Mouse (Mus musculus) heart, embryonic 13.5 days (tissue): ENCODE results near the gene Stac. TPM values are rescaled to one million over a fixed set of nuclear protein-coding genes. Genes with fewer than 3 reads are reported as not detected.
A peak's percentile ranks its signal among the peaks of the same experiment; 100 is the strongest.

Source experiments
- ATAC-seq: fragments of 200-750 bp; cut with Nextera tagmentation; 2 replicates; pipeline ENCODE4 v1.8.0; 2017; ENCODE audit warnings: moderate TSS enrichment; ENCODE audit not compliant: insufficient number of reproducible peaks, low FRiP score, low TSS enrichment; ENCODE audit errors: extremely low read depth
- H3K27ac ChIP-seq: fragments of 300-500 bp; sonication (generic); replicated peaks from 2 replicates; pipeline ENCODE4 v1.5.1; 2015; ENCODE audit warnings: moderate library complexity, mild to moderate bottlenecking, inconsistent platforms
- H3K27me3 ChIP-seq: fragments of 300-500 bp; sonication (generic); replicated peaks from 2 replicates; pipeline ENCODE4 v1.6.1; 2015; ENCODE audit warnings: mild to moderate bottlenecking, inconsistent platforms
- H3K36me3 ChIP-seq: fragments of 300-500 bp; sonication (generic); 2 replicates; pipeline ENCODE4 v1.6.1; 2015; ENCODE audit warnings: mild to moderate bottlenecking, inconsistent platforms
- H3K4me1 ChIP-seq: fragments of 300-500 bp; sonication (generic); 2 replicates; pipeline ENCODE4 v1.6.1; 2015; ENCODE audit warnings: inconsistent platforms
- H3K4me2 ChIP-seq: fragments of 300-500 bp; sonication (generic); 2 replicates; pipeline ENCODE4 v1.6.1; 2015; ENCODE audit warnings: inconsistent platforms, mild to moderate bottlenecking, moderate library complexity
- H3K4me3 ChIP-seq: fragments of 300-500 bp; sonication (generic); 2 replicates; pipeline ENCODE4 v1.5.1; 2015; ENCODE audit warnings: moderate library complexity, mild to moderate bottlenecking, inconsistent platforms
- H3K9ac ChIP-seq: fragments of 300-500 bp; sonication (generic); 2 replicates; pipeline ENCODE4 v1.6.1; 2015; ENCODE audit warnings: inconsistent platforms, mild to moderate bottlenecking, moderate library complexity
- H3K9me3 ChIP-seq: fragments of 300-500 bp; sonication (generic); 2 replicates; pipeline ENCODE4 v1.6.1; 2016; ENCODE audit warnings: inconsistent platforms
- WGBS: fragments of 180-500 bp; shearing (Covaris S2); methylation state at CpG from one replicate; pipeline ENCODE4 v1.1.7; 2015; ENCODE audit warnings: mixed read lengths; 5-methylcytosine and 5-hydroxymethylcytosine counted together
- polyA plus RNA-seq: library from polyadenylated mRNA; unstranded; fragments of >200 nt; fragmentation: Nextera tagmentation; extraction: Ambion mirVana; gene quantifications from 2 replicates; pipeline ENCODE4 v1.2.1, GENCODE M21; 2015

Stac gene
- polyA plus RNA-seq, 1 experiment from 2014 or later, result 0.86 TPM

DNA sequence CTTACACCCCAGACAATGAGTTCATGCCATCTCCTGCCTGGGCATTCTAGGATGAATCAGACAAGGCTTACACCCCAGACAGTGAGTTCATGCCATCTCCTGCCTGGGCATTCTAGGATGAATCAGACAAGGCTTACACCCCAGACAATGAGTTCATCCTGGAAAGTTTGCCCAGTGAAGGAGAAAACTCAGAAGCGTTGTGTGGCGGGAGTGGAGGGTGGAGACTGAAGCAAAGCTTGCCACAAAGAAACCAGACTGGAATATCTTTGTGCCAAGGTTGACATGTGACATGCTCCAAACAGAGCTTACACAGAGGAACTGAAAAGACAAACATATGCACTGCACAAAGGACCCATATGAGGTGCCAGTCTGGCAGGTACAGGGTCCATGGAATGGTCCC, 102.6 kb downstream of the Stac start:
- no peaks in the 10 kb centered on the region for H3K27me3 ChIP-seq
- 83% methylated on average over 2 of the region's 2 CpGs for WGBS
- ATAC-seq, result no peak

DNA sequence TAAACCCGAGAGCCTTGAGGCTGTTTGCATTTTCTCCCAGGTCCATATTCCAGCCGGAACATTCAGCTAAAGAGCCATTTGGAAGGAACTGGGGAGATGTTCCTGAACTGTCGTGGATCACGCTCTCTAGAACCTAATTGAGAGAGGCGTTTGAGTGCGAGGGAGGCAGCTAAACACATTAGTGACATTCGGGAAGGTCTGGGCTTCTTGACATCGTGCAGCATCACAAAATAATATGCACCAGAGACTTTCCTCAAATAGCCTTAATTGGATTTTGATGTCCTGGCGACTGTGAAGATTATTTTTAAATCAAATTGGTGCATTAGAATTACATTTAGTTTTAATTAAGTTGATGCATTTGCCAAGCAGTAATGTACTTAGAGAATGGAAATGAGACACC, 111.4 kb downstream of the Stac start:
- ATAC-seq, result no peak
- no peak overlapping the region for H3K27ac ChIP-seq
- H3K9ac ChIP-seq, result no peak overlapping the region
- no peaks in the 10 kb centered on the region for H3K27me3 ChIP-seq
- H3K4me3 ChIP-seq, result no peak overlapping the region
- no peaks in the 10 kb centered on the region for H3K9me3 ChIP-seq
- no peaks in the 10 kb centered on the region for H3K36me3 ChIP-seq
- 63% methylated on average over 9 of the region's 9 CpGs for WGBS
- 0 out of 2 replicates have a peak, but pooled peaks cover 2% of the 10 kb centered on the region for H3K4me1 ChIP-seq
- no peak overlapping the region for H3K4me2 ChIP-seq

More for the DNA sequence above, 102.6 kb downstream of the Stac start:
- Histone ChIP-seq H3K9ac (no peak overlapping the region), H3K4me1 (no peaks in the 10 kb centered on the region), H3K4me2 (no peak overlapping the region), H3K4me3 (no peak overlapping the region), H3K9me3 (no peaks in the 10 kb centered on the region), H3K36me3 (no peaks in the 10 kb centered on the region), H3K27ac (no peak overlapping the region)

GRCm38 (mm10) chr9:111577453-111577852, 112.7 kb downstream of the Stac start:
- no peak for ATAC-seq
- 66% methylated on average over 6 of the region's 6 CpGs for WGBS
- Histone ChIP-seq H3K27ac (no peak overlapping the region), H3K4me3 (no peak overlapping the region), H3K4me2 (no peak overlapping the region), H3K27me3 (no peaks in the 10 kb centered on the region), H3K9ac (no peak overlapping the region), H3K9me3 (no peaks in the 10 kb centered on the region), H3K4me1 (0 out of 2 replicates have a peak, but pooled peaks cover 2% of the 10 kb centered on the region), H3K36me3 (no peaks in the 10 kb centered on the region)

GRCm38 (mm10) chr9:111575889-111576288, 114.3 kb downstream of the Stac start:
- 37% methylated on average over 4 of the region's 4 CpGs for WGBS
- H3K9me3 ChIP-seq, result no peaks in the 10 kb centered on the region

DNA sequence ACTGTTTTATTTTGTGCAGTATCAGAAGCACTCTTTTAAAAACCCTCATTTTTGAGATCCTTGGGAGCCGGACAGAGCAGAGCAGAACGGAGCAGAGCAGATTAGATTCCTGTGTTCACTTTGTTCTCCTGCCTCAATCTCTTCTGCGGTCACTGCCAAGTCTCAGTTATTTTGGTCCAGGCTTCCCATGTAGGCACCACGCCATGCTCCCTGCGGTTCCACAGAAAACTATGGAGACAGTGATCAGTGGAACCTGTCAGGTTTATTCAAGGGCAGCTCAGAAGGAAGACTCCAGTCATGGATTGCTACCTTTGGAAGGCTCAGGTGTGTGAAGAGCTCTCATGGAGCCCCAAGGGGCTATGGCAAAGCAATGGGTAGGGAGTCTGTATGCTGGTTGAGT, 116.3 kb downstream of the Stac start:
- H3K9me3 ChIP-seq, result no peaks in the 10 kb centered on the region
- WGBS, result 50% methylated on average over 5 of the region's 5 CpGs
- 0 out of 2 replicates have a peak, but pooled peaks cover 2% of the 10 kb centered on the region for H3K4me1 ChIP-seq
- H3K27ac ChIP-seq, result no peak overlapping the region
- no peak overlapping the region for H3K9ac ChIP-seq
- ATAC-seq, result no peak
- no peaks in the 10 kb centered on the region for H3K27me3 ChIP-seq
- H3K4me3 ChIP-seq, result no peak overlapping the region
- H3K4me2 ChIP-seq, result no peak overlapping the region
- H3K36me3 ChIP-seq, result no peaks in the 10 kb centered on the region

More at GRCm38 (mm10) chr9:111575889-111576288, 114.3 kb downstream of the Stac start:
- Histone ChIP-seq H3K9ac (no peak overlapping the region), H3K4me3 (no peak overlapping the region), H3K27ac (no peak overlapping the region), H3K4me2 (no peak overlapping the region), H3K4me1 (0 out of 2 replicates have a peak, but pooled peaks cover 2% of the 10 kb centered on the region), H3K27me3 (no peaks in the 10 kb centered on the region), H3K36me3 (no peaks in the 10 kb centered on the region)
- ATAC-seq, result no peak

DNA sequence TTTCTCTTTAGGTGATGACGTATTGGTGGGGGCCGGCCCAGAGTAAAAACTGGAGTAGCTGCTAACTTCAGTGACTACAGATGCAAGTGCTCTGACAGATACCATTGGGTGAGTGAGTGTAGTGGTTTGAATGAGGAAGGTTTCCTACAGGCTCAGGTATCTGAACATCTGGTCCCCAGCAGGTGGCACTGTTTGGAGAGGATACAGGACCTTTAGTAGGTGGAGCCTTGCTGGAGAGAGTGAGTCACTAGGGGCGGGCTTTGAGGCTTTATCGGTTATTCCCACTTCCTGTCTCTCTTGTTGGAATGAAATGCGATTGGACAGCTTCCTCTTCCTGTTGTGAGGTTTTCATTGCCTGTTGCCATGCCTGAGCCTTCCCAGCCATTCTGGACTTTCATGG, 118.5 kb downstream of the Stac start:
- Histone ChIP-seq H3K4me3 (no peak overlapping the region), H3K4me2 (no peak overlapping the region), H3K9ac (no peak overlapping the region), H3K36me3 (no peaks in the 10 kb centered on the region), H3K9me3 (no peaks in the 10 kb centered on the region), H3K27ac (no peak overlapping the region), H3K27me3 (no peaks in the 10 kb centered on the region), H3K4me1 (0 out of 2 replicates have a peak, but pooled peaks cover 2% of the 10 kb centered on the region)
- ATAC-seq, result no peak
- 78% methylated on average over 5 of the region's 5 CpGs for WGBS

DNA sequence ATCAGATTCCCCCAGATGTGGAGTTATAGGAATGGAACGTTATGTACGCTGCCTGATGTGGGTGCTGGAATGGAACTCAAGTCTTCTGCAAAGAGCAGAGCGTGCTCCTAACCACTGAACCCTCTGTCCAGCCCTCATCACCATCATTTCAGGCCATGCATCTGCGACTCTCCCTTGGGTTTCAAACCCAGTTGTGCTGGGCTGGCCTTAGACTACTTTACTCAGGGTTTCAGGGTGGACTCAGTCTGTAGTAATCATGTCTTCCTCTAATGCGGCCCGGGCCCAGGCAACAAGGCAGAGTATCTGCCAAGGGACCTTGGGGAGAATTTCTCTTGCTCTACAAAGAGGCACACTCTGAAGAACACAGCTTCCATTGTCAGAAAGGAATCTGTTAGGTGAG, 126.0 kb downstream of the Stac start:
- Histone ChIP-seq H3K9ac (no peak overlapping the region), H3K9me3 (no peaks in the 10 kb centered on the region), H3K36me3 (no peaks in the 10 kb centered on the region), H3K27ac (no peak overlapping the region), H3K4me2 (no peak overlapping the region), H3K4me3 (no peak overlapping the region), H3K27me3 (no peaks in the 10 kb centered on the region), H3K4me1 (peaks cover 15% of the 10 kb centered on the region)
- 91% methylated on average over 6 of the region's 6 CpGs for WGBS
- ATAC-seq, result no peak

DNA sequence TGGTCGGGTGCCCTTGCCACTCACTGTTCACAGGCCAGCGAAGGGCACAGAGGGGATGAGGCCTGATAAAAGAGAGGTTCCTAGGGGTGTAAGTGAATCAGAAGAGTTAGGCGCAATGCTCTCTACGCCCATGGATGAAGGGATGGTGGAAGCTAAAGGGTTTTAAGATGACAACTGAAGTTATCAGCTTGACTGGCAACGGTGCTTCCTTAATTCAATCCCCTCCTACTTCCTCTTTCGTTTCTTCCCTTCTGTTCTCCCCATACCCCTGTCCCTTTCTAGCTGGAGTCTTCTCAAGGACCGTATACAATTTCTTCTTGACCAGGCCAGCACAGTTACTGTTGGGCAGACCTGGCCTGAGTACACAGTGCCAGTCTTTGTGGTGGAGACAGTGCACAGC, 126.9 kb downstream of the Stac start:
- Histone ChIP-seq H3K4me2 (no peak overlapping the region), H3K9me3 (no peaks in the 10 kb centered on the region), H3K4me1 (peaks cover 15% of the 10 kb centered on the region), H3K27me3 (no peaks in the 10 kb centered on the region), H3K4me3 (no peak overlapping the region), H3K27ac (no peak overlapping the region), H3K36me3 (no peaks in the 10 kb centered on the region), H3K9ac (no peak overlapping the region)
- ATAC-seq, result no peak
- 60% methylated on average over 7 of the region's 7 CpGs for WGBS

GRCm38 (mm10) chr9:111562217-111562988, 127.7 kb downstream of the Stac start:
- H3K36me3 ChIP-seq, result no peaks in the 10 kb centered on the region
- H3K27ac ChIP-seq, result peak overlapping the region; percentile 48; the same call in 1 of the 2 replicates
- no peak for ATAC-seq
- H3K9me3 ChIP-seq, result no peaks in the 10 kb centered on the region
- no peaks in the 10 kb centered on the region for H3K27me3 ChIP-seq
- H3K4me3 ChIP-seq, result no peak overlapping the region
- no peak overlapping the region for H3K9ac ChIP-seq
- H3K4me2 ChIP-seq, result 0 out of 2 replicates have a peak overlapping the region, but pooled peaks have one; percentile 7
- 50% methylated on average over 19 of the region's 19 CpGs for WGBS
- H3K4me1 ChIP-seq, result peaks cover 15% of the 10 kb centered on the region

DNA sequence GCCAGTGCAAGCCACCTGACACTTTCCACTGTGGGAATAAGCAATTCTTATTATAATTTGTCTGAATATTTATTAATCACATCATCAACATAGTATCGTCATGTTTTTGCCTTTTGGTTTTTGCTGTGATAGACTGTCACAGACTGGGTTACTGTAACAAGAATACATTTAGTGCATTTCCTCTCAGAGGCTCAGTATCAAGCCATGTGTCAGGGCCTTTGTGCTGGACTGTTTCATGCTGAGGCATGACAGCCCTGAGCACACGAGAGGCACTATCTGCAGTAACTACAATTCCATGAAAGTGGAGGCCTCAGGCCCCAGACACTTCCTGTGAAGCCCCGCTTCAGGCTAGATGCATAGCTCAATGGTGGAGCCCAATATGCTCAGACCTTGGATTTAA, 133.4 kb downstream of the Stac start:
- H3K4me3 ChIP-seq, result no peak overlapping the region
- H3K27me3 ChIP-seq, result no peaks in the 10 kb centered on the region
- 0 out of 2 replicates have a peak, but pooled peaks cover 5% of the 10 kb centered on the region for H3K4me1 ChIP-seq
- H3K27ac ChIP-seq, result no peak overlapping the region
- H3K9me3 ChIP-seq, result no peaks in the 10 kb centered on the region
- ATAC-seq, result no peak
- no peaks in the 10 kb centered on the region for H3K36me3 ChIP-seq
- 41% methylated on average over 3 of the region's 3 CpGs for WGBS
- H3K4me2 ChIP-seq, result no peak overlapping the region
- no peak overlapping the region for H3K9ac ChIP-seq

GRCm38 (mm10) chr9:111552865-111553264, 137.3 kb downstream of the Stac start:
- no peak overlapping the region for H3K4me3 ChIP-seq
- no peaks in the 10 kb centered on the region for H3K9me3 ChIP-seq
- no peak for ATAC-seq
- 45% methylated on average over 3 of the region's 3 CpGs for WGBS
- H3K9ac ChIP-seq, result no peak overlapping the region
- no peak overlapping the region for H3K27ac ChIP-seq
- no peaks in the 10 kb centered on the region for H3K36me3 ChIP-seq
- H3K27me3 ChIP-seq, result no peaks in the 10 kb centered on the region
- H3K4me1 ChIP-seq, result peaks cover 10% of the 10 kb centered on the region; the same call in 1 of the 2 replicates
- H3K4me2 ChIP-seq, result no peak overlapping the region
